Mouse (Mus musculus): ENCODE results near the gene Ttll5. TPM values are rescaled to one million over a fixed set of nuclear protein-coding genes. Genes with fewer than 3 reads are reported as not detected.
A peak's percentile ranks its signal among the peaks of the same experiment; 100 is the strongest.

The Ttll5 gene
- total and polyA plus RNA-seq, 2 experiments from 2014 or later, result 6.3 to 16.8 TPM

DNA sequence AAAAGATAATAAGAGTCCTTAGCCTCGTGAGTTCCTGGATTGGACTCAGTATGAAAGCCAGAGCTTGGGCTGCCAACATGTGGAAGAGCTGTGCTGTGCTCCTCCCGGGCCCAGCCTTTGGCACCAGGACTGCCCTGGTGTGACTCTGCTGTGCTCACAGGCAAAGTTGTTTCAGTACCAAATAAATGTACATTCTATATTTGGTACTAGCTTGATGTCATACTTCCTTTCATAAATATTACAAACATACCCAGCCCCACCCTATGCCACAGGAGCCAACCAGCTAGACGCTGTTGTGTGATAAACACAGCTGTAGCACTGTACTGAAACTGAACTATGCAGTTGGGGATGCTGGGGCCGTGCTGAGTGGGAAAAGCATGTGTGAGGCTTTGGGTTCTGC is 149.1 kb downstream of the Ttll5 start:
- ATAC-seq (ENCODE audit: insufficient read depth, low read depth), result peak; percentile 83
- H3K36me3 ChIP-seq (replicated peaks; ENCODE audit: control insufficient read depth, insufficient read depth, low read length), result no peaks in the 10 kb centered on the region
- 15% methylated on average over 4 of the region's 4 CpGs for WGBS

DNA sequence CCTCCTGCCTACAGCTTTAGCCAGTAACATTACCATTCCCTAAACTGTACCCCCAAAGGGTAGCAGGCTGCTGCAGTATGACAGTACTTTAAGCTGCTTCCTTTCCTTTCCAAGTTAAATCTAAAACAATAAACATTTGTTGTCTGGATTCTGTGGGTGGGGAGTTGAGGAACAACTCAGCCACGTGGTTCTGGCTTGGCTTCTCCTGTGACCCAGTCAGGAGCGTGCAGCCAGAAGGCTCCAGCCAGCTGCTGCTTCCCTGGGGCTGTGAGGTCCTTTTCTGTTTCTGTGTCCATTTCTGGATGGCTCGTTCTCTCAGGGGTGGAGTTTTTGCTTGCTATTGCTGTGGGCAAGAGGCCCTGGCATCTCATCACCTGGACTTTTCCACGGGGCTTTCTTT is 149.6 kb downstream of the Ttll5 start:
- Histone ChIP-seq H3K4me2 (ENCODE audit: low read depth, low read length) (no peak overlapping the region), H3K9me3 (replicated peaks; ENCODE audit: control insufficient read depth, low read length) (no peaks in the 10 kb centered on the region), H3K27ac (ENCODE audit: low read depth) (peak overlapping the region; percentile 50), H3K36me3 (replicated peaks; ENCODE audit: control insufficient read depth, insufficient read depth, low read length) (no peaks in the 10 kb centered on the region), H3K27me3 (ENCODE audit: control insufficient read depth, insufficient read depth, low read length) (no peaks in the 10 kb centered on the region), H3K9ac (replicated peaks; ENCODE audit: low read depth, low read length) (no peak overlapping the region), H3K4me3 (ENCODE audit: low read depth, low read length) (no peak overlapping the region), H3K4me1 (ENCODE audit: control insufficient read depth, insufficient read depth) (peaks cover 18% of the 10 kb centered on the region)
- DNase-seq (ENCODE audit: low spot score) (peak; percentile 39), ATAC-seq (ENCODE audit: insufficient read depth, low read depth) (no peak; the same call in 1 of the 2 replicates)
- TF ChIP-seq EP300 (IDR thresholded peaks at IDR 0.05; ENCODE audit: low read depth), result no peak
- no peak for TF ChIP-seq CTCF (IDR thresholded peaks at IDR 0.05; ENCODE audit: low read depth)
- whole genome bisulfite sequencing, result 34% methylated on average over 4 of the region's 4 CpGs

More for the DNA sequence above, 149.1 kb downstream of the Ttll5 start:
- Histone ChIP-seq H3K27me3 (ENCODE audit: control insufficient read depth, insufficient read depth, low read length) (no peaks in the 10 kb centered on the region), H3K27ac (ENCODE audit: low read depth) (peak overlapping the region; percentile 50), H3K4me3 (ENCODE audit: low read depth, low read length) (no peak overlapping the region), H3K4me1 (ENCODE audit: control insufficient read depth, insufficient read depth) (peaks cover 18% of the 10 kb centered on the region), H3K9ac (replicated peaks; ENCODE audit: low read depth, low read length) (no peak overlapping the region), H3K9me3 (replicated peaks; ENCODE audit: control insufficient read depth, low read length) (no peaks in the 10 kb centered on the region), H3K4me2 (ENCODE audit: low read depth, low read length) (no peak overlapping the region)
- peak; percentile 68 for DNase-seq (ENCODE audit: low spot score)
- TF ChIP-seq CTCF (IDR thresholded peaks at IDR 0.05; ENCODE audit: low read depth) (no peak), EP300 (IDR thresholded peaks at IDR 0.05; ENCODE audit: low read depth) (no peak)

DNA sequence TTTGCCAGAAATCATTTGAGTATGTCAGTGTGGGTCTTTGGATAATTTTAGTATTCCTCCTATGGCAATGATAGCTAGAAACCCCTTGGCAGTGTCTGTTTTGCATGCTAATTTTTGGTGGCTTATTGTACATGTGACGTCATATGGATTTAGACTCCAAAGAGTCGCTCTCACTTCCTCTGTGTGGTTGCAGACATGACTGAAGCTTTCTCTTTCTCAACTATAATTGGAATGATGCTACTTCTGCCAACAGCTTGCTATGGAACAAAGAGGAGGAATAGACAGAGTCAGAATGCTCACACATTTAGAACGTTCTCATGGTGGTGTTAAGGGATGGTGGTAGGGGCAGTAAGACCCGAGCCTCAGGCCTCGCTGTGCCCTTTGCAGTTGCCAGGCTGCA is 155.5 kb downstream of the Ttll5 start:
- no peak for ATAC-seq (ENCODE audit: insufficient read depth, low read depth)
- H3K9me3 ChIP-seq (replicated peaks; ENCODE audit: control insufficient read depth, low read length), result no peaks in the 10 kb centered on the region
- no peak overlapping the region for H3K27ac ChIP-seq (ENCODE audit: low read depth)
- peak; percentile 46 for DNase-seq (ENCODE audit: low spot score)
- TF ChIP-seq CTCF (IDR thresholded peaks at IDR 0.05; ENCODE audit: low read depth), result no peak
- no peak for TF ChIP-seq EP300 (IDR thresholded peaks at IDR 0.05; ENCODE audit: low read depth)
- H3K27me3 ChIP-seq (ENCODE audit: control insufficient read depth, insufficient read depth, low read length), result no peaks in the 10 kb centered on the region
- H3K36me3 ChIP-seq (replicated peaks; ENCODE audit: control insufficient read depth, insufficient read depth, low read length), result no peaks in the 10 kb centered on the region
- no peak overlapping the region for H3K4me2 ChIP-seq (ENCODE audit: low read depth, low read length)
- no peaks in the 10 kb centered on the region for H3K4me1 ChIP-seq (ENCODE audit: control insufficient read depth, insufficient read depth)
- no peak overlapping the region for H3K9ac ChIP-seq (replicated peaks; ENCODE audit: low read depth, low read length)
- WGBS, result 74% methylated on average over 5 of the region's 5 CpGs
- H3K4me3 ChIP-seq (ENCODE audit: low read depth, low read length), result no peak overlapping the region

DNA sequence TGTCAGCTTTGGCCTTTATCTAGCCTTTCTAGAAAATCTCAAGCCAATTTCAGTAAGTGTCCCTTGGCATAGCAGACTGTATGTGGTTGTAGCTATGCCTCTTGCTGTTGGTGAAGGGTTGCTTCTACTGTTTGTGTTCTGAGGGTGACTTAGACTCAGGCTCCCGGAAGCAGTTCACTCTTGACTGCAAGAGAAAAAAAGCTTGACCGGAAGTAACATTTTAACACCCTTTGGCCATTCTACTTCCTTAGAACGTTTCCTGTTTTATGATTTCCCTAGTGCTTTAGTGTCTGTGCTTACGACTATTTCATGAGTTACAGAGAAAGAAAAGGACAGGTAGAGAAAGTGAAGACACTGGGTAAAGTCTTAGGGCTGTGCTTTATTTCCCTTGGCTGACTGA is 161.1 kb downstream of the Ttll5 start:
- H3K4me3 ChIP-seq (ENCODE audit: low read depth, low read length), result no peak overlapping the region
- WGBS, result 54% methylated on average over 4 of the region's 4 CpGs
- 0 out of 2 replicates have a peak overlapping the region, but pooled peaks have one; percentile 31 for H3K27ac ChIP-seq (ENCODE audit: low read depth)
- DNase-seq (ENCODE audit: low spot score), result no peak
- TF ChIP-seq CTCF (IDR thresholded peaks at IDR 0.05; ENCODE audit: low read depth), result no peak
- no peak for TF ChIP-seq EP300 (IDR thresholded peaks at IDR 0.05; ENCODE audit: low read depth)
- H3K4me2 ChIP-seq (ENCODE audit: low read depth, low read length), result no peak overlapping the region
- no peaks in the 10 kb centered on the region for H3K36me3 ChIP-seq (replicated peaks; ENCODE audit: control insufficient read depth, insufficient read depth, low read length)
- no peak overlapping the region for H3K9ac ChIP-seq (replicated peaks; ENCODE audit: low read depth, low read length)
- H3K4me1 ChIP-seq (ENCODE audit: control insufficient read depth, insufficient read depth), result peaks cover 24% of the 10 kb centered on the region
- no peaks in the 10 kb centered on the region for H3K27me3 ChIP-seq (ENCODE audit: control insufficient read depth, insufficient read depth, low read length)
- ATAC-seq (ENCODE audit: insufficient read depth, low read depth), result no peak
- H3K9me3 ChIP-seq (replicated peaks; ENCODE audit: control insufficient read depth, low read length), result no peaks in the 10 kb centered on the region

DNA sequence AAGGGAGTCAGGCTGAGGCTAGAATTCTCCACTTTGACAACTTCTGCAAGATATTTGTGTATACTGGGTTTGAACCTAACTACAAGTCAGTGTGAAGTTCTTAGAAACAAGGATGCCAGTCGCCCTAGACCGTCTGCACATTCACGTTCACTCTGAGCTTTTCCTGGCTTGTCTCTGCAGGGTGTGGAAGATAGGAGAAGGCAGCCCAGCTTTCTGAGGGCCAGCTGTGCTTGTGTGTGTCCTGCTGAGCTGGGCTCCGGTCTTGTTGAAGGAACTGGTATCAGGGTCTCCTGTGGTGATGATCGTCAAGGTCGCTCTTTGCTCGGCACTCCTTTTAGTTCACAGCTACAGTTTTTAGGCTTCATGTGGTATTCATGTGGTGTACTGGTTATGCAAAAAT is 161.6 kb downstream of the Ttll5 start:
- no peak for ATAC-seq (ENCODE audit: insufficient read depth, low read depth)
- Histone ChIP-seq H3K4me3 (ENCODE audit: low read depth, low read length) (no peak overlapping the region), H3K36me3 (replicated peaks; ENCODE audit: control insufficient read depth, insufficient read depth, low read length) (no peaks in the 10 kb centered on the region), H3K9me3 (replicated peaks; ENCODE audit: control insufficient read depth, low read length) (no peaks in the 10 kb centered on the region), H3K4me2 (ENCODE audit: low read depth, low read length) (no peak overlapping the region), H3K27me3 (ENCODE audit: control insufficient read depth, insufficient read depth, low read length) (no peaks in the 10 kb centered on the region), H3K27ac (ENCODE audit: low read depth) (peak overlapping the region; percentile 31; the same call in 1 of the 2 replicates), H3K9ac (replicated peaks; ENCODE audit: low read depth, low read length) (no peak overlapping the region), H3K4me1 (ENCODE audit: control insufficient read depth, insufficient read depth) (peaks cover 24% of the 10 kb centered on the region)
- no peak for DNase-seq (ENCODE audit: low spot score)
- 29% methylated on average over 7 of the region's 7 CpGs for WGBS
- TF ChIP-seq EP300 (IDR thresholded peaks at IDR 0.05; ENCODE audit: low read depth), result no peak
- TF ChIP-seq CTCF (IDR thresholded peaks at IDR 0.05; ENCODE audit: low read depth), result no peak

Measured in heart, postnatal 0 days (tissue).